Mouse (Mus musculus) brain, adult 2 months (tissue): ENCODE measurements at regions not wholly inside any gene's neighbourhood (a gene's known extent, or its start where the extent isn't known, plus 50 kb on each side); places are given as distances from the start of the nearest gene placed in this dataset.

Experiments
- DNase-seq: peaks from one replicate; pipeline ENCODE4 v3.0.0; 2011; ENCODE audit warnings: low read depth, low spot score

DNA sequence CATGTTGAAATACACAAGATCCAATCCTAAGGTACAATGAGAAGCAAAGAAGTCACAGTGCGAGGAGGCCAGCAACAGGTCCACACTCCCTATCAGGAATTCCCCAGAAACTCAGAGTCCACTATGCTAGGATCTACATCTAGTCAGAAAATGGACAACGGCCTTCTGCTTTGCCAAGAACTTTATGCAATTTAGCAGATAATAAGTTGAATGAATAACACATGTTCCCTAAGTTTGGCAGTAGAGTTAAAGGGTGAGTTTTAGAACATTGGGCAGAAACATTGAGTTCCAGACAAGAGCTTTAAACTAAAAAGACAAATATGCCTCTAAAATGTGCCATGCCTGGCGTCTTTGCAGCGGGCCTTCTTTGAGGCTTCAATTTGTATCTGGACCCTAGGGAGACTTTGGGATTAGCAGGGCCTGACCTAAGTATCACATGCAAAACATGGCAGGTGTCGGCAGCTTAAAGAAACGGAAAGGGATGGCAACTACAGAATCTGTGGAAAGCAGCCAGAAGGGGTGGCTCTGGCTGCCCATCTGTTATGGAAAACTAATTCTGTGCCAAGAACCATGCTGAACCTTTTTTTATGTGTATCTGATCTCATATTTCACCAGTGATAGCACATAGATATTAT, 600.6 kb upstream of the Nox3 start:
- DNase-seq: peak; percentile 49

DNA sequence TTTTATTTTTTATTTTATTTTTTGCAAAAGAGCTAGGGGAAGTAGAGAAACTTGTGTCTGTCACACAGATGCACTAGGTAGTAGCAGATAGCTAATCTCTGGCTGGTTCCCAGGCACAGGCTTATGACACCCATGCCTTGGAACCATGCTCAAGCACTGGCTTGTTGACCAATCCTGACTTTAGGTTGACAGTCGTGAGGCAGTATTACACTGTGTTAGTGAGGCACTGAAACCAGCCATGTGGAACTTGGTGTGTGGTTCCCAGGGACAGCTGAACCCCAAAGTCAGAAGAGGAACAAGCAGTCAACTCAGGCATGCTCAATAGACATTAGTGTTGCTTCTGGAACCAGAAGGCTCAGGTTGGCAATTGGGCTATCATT, 601.1 kb upstream of the Nox3 start:
- peak; percentile 25 for DNase-seq

DNA sequence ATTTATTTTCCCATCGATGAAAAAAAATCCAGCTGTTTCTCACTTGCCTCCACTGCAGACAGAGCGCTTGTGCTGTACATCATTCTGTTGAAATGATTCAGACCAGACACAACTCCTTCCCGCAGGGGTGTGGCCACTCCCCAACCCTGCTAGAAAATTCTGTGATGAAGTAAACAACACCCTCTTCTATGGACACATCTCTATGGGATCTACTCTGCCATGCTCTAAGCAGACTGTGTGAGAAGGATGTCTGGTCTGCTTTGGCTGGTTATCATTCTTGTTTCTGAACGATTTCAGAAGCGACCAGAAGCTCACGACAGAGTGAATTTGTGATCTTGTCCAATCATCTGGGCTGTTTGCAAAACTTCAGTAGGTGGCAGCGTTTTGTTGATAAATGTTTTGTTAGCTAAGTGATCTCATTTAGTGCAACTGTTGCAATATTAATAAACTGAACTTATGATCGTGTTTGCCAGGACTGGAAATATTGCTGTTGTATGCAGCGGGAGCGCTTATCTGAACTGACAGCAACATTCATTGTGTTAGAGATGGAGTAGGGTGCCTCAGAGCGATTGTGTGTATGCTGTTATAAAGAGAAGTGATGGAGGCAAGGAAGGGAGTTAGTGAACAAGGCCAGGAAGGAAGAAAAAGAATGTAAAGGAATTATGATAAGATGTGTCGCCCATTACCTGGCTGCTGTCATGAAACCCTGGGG, 605.2 kb upstream of the Nox3 start:
- no peak for DNase-seq

DNA sequence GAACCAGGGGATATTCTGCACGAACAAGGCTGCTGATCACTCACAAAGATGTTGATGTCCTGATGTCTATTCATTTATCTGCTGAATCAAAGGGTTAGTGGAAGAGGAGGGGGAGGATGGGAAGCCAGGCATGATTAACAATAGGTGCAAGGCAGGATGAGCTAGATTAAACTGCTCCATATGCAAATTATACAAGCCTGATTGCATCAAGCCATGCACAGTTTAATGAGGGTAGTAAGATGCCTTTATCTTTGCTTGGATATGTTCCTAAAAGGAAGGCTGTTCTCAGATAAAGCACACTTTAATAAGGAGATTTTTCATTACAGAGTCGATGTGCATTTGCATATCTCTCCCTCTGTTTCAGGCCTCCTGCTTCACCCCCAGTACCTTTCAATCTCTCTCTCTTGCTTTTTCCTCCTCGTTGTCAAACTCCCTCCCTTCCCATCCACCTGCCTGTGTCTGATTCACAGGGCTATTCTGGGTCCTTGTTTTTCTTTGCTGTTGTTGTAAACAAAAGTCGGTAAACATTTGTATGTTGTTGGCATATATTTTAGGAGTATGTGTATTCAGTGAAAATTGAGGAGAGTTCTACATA, 615.8 kb upstream of the Nox3 start:
- DNase-seq: no peak

DNA sequence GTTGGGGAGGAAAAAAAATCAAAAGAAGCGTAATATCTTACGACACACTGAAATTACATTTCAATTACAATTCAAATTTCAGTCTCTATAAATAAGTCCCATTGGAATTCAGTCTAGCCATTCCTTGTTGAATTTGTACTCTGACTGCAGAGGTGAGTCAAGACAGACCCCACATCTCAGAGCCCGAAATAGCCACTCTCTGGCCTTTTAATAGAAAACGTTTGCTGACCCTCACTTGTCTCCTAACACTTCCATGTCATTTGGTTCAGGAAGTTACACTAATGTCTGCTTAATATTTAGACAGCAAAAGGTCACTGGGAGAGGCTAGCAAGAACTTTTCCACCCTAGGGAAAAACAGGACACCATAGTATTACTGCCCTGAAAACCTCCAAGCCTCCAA, 623.1 kb upstream of the Nox3 start:
- no peak for DNase-seq

DNA sequence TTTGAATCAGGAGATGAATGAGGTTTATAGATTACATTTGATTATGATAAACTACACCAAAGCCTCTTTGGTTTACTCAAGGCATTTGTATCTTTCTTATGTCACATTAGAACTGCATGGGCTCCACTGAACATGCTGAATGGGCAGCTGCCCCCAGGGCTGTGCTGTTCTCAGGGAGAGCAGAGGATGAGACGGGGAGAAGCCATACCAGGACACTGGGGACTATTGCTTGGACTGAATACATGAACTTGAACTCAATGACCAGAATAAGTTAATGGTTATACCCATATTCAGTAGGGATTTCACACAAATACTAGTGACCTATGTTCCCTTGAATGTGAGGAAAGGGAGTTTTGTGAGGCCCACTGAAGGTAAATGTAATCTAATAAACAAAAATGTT, 632.7 kb upstream of the Nox3 start:
- no peak for DNase-seq

DNA sequence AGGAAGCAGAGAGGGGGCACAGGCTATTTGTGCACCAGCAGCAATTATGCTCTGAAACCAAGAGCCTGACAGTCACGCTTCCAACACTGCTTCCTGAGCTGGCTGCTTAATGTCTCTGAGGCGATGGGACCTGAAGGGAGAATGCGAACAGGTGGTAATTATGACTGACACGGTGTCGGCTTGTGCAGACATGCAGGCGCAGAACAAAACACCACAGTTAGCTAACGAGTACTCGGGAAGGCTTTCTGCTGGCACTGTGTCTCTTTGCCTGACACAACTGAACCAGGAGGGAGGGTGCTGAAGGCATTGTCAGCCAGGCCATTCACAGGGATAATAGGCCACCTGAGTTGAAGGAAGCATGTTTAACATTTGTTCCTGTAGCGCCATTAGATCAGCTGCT, 635.6 kb upstream of the Nox3 start:
- DNase-seq: peak; percentile 24

DNA sequence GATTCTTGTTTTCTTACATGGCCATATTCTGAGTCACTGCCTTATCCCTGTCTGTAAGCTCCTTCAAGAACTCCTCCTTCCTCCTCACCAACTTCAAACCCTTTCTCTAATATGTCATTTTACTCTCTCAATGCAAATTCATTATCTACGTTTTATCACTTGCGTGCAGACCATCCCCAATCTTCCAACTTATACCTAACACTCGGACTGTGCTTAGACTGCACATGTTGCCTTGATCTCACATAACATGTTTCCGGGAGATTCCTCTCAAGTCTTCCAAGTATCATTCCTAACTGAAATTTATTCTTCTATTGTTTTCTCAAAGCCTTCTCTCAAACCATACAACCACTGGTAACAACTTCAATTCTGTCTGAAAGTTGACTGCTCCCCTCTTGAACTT, 637.0 kb upstream of the Nox3 start:
- no peak for DNase-seq

DNA sequence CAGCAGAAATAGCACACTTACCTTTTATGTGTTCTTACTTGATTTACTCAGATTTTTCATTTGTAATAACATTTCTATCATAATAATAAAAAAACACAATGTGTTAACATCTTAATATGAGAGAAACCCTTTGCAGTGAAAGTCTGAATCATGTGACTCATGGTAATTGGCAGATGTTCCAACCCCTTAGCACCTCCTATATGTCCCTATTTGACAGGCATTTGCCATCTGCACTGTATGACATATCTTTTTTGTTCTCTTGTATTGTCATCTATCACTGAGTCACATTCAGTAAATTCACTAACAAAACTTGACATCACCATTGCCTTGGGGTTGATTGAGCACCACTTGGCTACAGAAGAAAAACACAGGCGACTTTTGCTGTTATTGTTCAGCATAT, 641.1 kb upstream of the Arid1b start:
- DNase-seq: peak; percentile 12

DNA sequence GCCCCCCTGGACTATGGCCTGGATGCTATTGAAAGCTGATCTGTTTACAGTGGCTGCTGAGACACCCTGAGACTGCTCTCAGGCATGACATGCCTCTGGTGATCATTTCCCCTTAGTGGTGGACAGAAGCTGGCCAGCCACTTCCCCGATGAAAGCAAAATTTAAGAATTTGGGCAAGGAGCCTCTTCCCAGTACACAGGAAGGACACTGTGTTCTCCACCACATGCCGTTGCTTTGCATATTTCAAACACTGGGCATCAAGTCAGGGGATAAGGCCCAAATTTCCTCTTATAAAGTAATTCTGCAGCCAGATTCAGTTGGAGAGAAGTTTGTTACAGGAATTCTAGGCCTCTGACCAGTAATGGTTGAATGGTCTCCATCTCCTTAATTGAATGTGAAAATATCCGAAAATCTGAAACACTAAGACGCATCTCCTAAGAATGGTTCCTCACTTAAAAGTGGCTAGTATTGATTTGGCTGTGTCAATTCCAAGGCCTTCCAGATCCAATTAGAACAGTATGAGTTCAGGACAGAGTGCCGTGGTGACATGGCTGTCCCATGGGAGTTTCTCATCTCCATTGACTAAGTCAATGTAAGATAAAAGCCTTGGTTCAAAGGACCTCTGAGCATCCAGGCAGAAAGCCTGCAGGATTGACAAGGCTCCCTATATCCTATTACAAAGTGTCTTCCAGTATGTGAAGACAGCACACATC, 638.5 kb upstream of the Arid1b start:
- no peak for DNase-seq

DNA sequence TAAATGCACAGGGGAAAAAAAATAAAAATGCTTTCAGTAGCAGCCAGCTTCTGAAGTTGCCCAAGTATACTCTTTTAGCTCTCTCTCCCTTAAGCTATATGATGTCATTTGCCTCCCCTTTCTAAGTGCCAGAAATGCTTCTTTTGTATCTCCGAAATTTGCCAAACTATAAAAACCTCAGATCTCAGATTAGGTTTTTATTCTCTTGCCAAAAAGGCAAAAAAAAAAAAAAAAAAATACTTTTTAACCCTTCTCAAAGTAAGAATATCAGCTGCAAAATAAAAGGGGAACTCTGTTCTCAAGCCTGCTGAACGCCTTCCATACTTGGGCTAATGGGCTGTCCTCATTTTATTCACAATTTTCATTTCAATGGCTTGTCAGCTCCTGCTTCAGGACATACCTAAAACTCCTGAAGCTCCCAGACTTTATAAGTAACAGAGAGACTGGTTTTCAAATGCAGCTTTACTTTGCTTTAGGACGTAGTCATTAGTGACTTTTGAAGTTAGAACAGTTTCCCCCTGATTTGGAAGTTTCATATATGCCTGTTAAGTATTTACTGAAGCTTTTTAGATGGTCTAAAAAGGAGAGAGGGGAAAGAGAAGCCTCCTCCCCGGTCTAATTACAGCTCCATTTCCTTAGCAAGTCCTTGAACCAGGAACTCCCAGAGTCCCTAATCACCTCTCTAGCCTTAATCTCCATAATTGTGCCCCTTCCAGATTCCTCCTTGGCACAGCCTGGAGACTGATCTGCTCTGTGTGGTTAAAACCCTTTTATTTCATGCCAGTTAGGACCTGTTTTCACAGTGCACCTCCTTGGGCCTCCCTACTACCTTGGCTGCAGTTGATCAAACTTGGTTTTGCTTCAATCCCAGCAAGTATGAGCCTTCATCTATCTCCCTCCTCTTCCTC, 633.5 kb upstream of the Arid1b start:
- DNase-seq: peak; percentile 19

DNA sequence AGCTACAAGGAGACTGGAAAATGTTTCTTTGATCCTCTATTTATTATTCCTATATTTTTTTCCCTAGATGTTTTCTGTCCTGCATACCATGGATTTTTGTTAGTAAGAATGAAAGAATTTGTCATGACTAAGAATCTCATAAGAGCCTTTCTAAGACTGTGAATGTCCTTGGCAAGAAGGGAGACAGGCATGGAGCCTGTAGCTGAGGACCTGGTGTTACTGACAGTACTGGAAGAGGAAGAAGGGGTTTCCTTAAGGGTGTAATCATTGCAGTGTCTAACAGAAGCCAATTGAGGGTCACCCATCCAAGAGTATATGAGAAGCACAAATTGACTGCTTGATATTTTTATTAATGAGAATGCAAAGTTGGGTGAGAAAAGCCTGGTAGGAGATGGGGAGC, 628.3 kb upstream of the Arid1b start:
- DNase-seq: no peak

DNA sequence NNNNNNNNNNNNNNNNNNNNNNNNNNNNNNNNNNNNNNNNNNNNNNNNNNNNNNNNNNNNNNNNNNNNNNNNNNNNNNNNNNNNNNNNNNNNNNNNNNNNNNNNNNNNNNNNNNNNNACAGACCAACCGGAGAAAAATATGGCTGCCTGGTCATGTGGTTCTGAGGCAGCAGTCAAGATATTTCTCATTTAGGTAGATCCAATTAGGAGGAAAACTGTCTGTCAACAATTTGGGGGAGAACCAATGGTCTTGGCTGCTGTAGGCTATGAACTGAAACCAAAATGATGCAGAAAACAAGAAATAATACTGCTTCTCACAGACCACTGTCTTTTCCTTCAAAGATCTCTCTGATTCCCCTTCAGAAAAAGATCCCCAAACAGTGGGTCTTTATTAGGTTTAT, 613.7 kb upstream of the Arid1b start:
- DNase-seq: no peak

DNA sequence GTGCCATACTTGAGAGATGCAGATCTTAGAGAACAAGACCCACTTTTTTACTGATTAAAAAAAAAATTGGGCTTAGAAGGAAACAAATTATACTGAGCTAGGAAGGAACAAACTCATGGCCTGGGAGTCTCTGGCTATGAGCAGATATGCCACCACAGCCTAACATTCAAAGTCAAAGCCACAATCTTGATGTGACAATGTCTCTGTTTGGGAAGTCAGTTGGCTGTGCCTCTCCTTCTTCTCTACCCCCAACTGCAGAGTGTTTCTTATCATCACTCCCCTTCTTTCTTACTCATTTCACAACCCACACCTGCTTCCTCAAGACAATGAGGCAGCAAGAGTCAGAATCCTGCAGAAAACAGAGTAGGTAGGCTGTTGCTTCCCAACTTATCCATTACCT, 613.3 kb upstream of the Arid1b start:
- peak; percentile 9 for DNase-seq

DNA sequence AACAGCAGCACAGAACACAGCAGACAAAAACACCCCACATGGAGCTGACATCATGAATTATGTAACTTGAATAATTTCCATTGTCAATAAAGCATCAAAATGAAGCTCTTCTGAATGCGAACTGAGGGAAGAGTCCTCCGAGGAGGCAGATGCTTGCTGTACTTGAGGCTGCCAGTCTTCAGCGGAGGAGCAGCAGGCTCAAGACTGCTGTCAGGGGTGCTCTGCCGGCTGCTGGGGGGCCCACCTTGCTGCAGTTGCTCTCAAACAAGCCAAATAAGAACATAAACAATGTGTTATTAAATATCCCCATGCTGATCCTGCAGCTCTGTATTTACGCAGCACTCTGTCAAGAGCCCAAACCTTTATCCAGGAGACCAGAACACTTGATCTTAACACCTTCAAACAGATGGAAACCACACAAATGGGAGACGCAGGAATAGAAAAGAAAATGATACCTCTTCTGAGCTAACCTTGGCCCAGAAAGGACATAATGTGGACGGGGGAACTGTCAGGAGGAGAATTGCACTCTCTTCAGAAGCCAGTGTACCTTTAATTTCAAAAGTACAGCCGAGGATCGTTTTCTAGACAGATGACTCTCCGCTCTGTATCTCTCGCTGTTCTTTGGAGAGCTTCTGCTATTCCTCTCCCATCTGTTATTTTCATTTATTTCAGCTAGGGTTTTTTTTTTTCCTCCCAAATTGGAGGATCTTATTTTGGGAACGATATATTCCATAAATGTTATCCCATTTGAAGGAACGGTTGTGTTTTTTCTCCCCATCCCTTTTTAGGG, 612.0 kb upstream of the Arid1b start:
- DNase-seq: peak; percentile 77

DNA sequence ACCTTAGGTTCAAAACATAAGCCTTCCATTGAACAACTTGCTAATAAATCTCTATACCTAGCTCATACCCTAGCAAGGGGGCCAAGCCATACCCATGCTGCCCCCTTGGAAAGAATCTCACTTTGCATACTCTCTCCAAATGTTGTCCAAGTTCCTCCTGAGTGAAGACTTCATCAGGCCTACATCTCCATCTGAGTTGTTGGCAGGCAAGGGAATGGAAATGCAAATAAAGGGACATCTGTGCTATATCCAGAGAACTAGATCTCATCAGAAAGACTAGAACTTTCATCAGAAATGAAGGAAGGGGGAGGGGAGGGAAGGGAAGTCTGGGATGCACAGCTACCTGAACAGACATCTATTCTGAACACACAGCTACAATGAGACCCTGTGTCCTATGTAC, 611.4 kb upstream of the Arid1b start:
- DNase-seq: peak; percentile 59

DNA sequence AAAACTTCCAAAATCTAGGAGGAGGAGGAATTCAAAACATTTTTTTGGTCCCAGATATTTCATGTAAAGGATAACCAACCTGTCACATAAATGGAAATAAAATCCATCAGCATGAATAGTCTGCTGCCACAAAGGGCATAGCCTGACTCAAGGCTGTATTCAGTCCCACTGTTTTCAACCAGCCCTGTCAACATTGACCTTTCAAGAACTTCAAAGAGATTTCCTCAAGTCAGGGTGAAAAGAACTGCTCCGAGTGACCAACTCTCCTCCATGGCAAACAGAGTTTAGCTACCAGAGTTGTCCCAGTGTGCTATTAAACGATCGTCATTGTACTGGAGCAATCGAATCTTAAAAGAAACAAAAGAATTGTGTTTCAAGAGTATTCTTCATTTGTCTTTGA, 606.5 kb upstream of the Arid1b start:
- DNase-seq: no peak

DNA sequence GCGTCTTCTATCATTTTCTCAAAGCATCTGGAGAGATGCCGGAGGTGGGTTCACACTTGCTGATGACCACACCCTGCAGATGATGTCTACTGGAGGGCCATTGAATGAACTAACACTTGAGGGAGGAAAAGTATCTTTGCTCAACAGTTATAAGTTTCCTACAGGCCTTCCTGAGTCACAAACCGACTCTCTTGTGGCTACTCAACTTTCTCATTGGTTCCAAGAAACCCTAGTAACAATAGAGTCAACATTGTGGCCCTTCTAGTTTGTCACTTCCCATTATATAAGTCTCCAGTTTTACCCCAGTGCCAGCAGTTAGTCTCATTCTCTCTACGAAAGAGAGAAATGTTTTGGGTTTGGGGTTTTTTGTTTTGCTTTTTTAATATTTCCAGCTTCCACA, 604.1 kb upstream of the Arid1b start:
- no peak for DNase-seq

DNA sequence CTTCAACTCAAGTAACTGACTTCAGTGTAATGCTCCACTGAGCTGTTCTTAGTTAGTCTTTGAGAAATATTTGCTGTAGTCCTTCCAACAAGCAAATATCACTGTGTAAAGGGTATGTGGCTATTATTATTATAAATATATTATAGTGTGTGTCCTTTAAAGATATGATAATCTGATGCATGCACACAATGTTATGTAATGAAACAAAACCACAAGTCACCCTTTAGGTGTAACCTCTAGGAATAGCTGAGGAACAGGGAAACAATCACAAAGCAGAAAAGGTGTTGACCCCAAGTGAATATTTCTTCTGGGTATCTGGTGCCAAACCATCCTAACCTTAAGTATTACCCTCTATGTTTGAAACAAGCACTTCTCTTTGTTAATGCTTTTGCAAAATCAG, 603.6 kb upstream of the Arid1b start:
- DNase-seq: no peak

DNA sequence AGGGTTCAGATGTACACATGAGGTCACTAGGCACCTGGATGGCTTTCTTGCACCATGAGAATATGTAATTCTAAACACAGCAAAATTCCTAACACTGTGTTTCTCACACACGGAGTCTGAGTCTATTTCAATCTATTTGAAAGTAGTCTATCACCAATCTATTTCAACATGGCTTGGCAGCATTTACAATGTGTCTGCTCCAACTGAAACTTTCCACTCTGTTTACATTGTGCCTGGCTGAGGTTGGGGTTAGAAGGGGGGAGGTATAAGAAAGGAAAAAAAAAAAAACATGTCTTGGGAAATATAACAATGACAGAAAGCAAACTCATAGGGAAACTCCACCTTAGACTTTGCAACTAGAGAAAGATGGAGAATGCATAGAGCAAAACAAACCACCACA, 602.9 kb upstream of the Arid1b start:
- no peak for DNase-seq

DNA sequence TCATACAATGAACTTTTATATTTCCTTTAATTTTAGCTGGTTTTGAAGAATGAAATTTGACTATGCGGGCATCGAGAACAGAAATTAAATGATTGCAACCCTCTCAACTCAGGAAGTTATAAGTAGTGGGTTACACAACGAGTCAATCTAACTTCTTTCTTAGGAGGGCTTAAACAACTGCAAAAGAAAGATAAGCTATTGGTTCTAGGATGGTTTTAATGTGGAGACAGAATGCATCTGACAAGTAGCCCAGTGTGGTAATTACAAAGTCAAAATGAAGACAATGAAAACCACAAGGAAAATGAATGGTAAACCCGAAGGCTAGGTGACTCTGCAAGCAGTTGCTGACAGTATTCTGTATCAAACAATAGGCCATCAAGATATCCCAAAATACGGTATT, 598.0 kb upstream of the Arid1b start:
- no peak for DNase-seq
